Mouse (Mus musculus) hindbrain, embryonic 13.5 days (tissue): ENCODE measurements around the gene Gm21258. TPM values are rescaled to one million over a fixed set of nuclear protein-coding genes. Genes with fewer than 3 reads are reported as not detected.
"Not testable (repeated sequence)": the region's sequence is repeated elsewhere in the genome, so short reads cannot be mapped to it uniquely, and the experiment has no call there.

Experiments used
- ATAC-seq: fragments of 200-750 bp; cut with Nextera tagmentation; 2 replicates; pipeline ENCODE4 v1.8.0; 2017; ENCODE audit warnings: moderate TSS enrichment; ENCODE audit not compliant: low FRiP score
- H3K27ac ChIP-seq: fragments of 300-500 bp; sonication (generic); 2 replicates; pipeline ENCODE4 v1.5.1; 2015; ENCODE audit warnings: inconsistent platforms, mild to moderate bottlenecking, moderate library complexity
- H3K27me3 ChIP-seq: fragments of 300-500 bp; sonication (generic); 2 replicates; pipeline ENCODE4 v1.6.1; 2015; ENCODE audit warnings: mild to moderate bottlenecking, inconsistent platforms
- H3K36me3 ChIP-seq: fragments of 300-500 bp; sonication (generic); 2 replicates; pipeline ENCODE4 v1.6.1; 2015; ENCODE audit warnings: mild to moderate bottlenecking, inconsistent platforms
- H3K4me1 ChIP-seq: fragments of 300-500 bp; sonication (generic); replicated peaks from 2 replicates; pipeline ENCODE4 v1.6.1; 2015; ENCODE audit warnings: inconsistent platforms
- H3K4me2 ChIP-seq: fragments of 300-500 bp; sonication (generic); 2 replicates; pipeline ENCODE4 v1.6.1; 2015; ENCODE audit warnings: inconsistent platforms, mild to moderate bottlenecking, moderate library complexity
- H3K4me3 ChIP-seq: fragments of 300-500 bp; sonication (generic); 2 replicates; pipeline ENCODE4 v1.5.1; 2015; ENCODE audit warnings: mild to moderate bottlenecking, inconsistent platforms
- H3K9ac ChIP-seq: fragments of 300-500 bp; sonication (generic); 2 replicates; pipeline ENCODE4 v1.6.1; 2015; ENCODE audit warnings: mild to moderate bottlenecking, inconsistent platforms
- H3K9me3 ChIP-seq: fragments of 300-500 bp; sonication (generic); 2 replicates; pipeline ENCODE4 v1.6.1; 2016; ENCODE audit warnings: inconsistent platforms
- WGBS: fragments of 180-500 bp; shearing (Covaris S2); methylation state at CpG from one replicate; pipeline ENCODE4 v1.1.7; 2015; 5-methylcytosine and 5-hydroxymethylcytosine counted together
- polyA plus RNA-seq: library from polyadenylated mRNA; unstranded; fragments of >200 nt; fragmentation: Nextera tagmentation; extraction: Ambion mirVana; gene quantifications from 2 replicates; pipeline ENCODE4 v1.2.1, GENCODE M21; 2015

Gene Gm21258
- polyA plus RNA-seq: not detected in 2 replicates

DNA sequence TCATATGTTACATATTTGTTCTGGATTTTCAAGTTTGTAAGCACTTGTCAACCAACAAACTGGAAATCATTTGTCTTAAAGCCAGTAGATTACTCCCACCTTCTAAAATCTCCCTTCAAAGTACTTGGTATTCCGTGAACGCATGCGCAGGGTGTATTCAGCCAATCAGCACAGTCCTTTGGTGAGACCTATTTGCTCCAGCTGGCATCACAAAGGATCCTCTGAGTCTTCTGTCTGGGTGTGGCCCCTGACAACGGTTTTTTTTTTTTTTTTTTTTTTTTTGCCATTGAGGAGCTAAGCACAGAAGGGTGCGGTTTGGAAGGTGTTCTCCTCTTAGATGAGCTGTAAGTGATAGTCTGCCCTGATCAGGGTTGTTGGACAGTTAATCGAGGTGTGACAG lies at the start of gene Gm21258:
Gene Gm21258, plus strand, starts transcription at position 301 of the 400 bp plus-strand sequence.
- ATAC-seq, H3K36me3 ChIP-seq: not testable (repeated sequence)
- no CpG with 5 or more reads among the region's 6 CpGs for WGBS

More for the DNA sequence above, at the start of gene Gm21258:
- not testable (repeated sequence) for H3K27ac ChIP-seq, H3K9me3 ChIP-seq, H3K4me3 ChIP-seq, H3K9ac ChIP-seq, H3K4me1 ChIP-seq, H3K4me2 ChIP-seq, H3K27me3 ChIP-seq
